Mouse (Mus musculus) intestine, postnatal 0 days (tissue): ENCODE measurements around the gene Nexn. TPM values are rescaled to one million over a fixed set of nuclear protein-coding genes. Genes with fewer than 3 reads are reported as not detected.
"Not testable (repeated sequence)": the region's sequence is repeated elsewhere in the genome, so short reads cannot be mapped to it uniquely, and the experiment has no call there.

Source experiments
- ATAC-seq: fragments of 200-750 bp; cut with Nextera tagmentation; 2 replicates; pipeline ENCODE4 v1.8.0; 2017; ENCODE audit warnings: mild to moderate bottlenecking, moderate TSS enrichment, moderate library complexity
- H3K27ac ChIP-seq: fragments of 300-500 bp; sonication (generic); 2 replicates; pipeline ENCODE4 v1.5.1; 2014; ENCODE audit warnings: mild to moderate bottlenecking, low read depth, low read length, moderate library complexity
- H3K27me3 ChIP-seq: fragments of 300-500 bp; sonication (generic); replicated peaks from 2 replicates; pipeline ENCODE4 v1.6.1; 2014; ENCODE audit warnings: low read length, mixed read lengths; ENCODE audit not compliant: control insufficient read depth, insufficient read depth
- H3K36me3 ChIP-seq: fragments of 300-500 bp; sonication (generic); 2 replicates; pipeline ENCODE4 v1.6.1; 2014; ENCODE audit warnings: mild to moderate bottlenecking, moderate library complexity; ENCODE audit not compliant: control insufficient read depth, insufficient read depth
- H3K4me1 ChIP-seq: fragments of 300-500 bp; sonication (generic); replicated peaks from 2 replicates; pipeline ENCODE4 v1.6.1; 2014; ENCODE audit warnings: antibody characterized with exemption, low read length, mixed read lengths; ENCODE audit not compliant: control insufficient read depth, insufficient read depth
- H3K4me2 ChIP-seq: fragments of 300-500 bp; sonication (generic); replicated peaks from 2 replicates; pipeline ENCODE4 v1.6.1; 2014; ENCODE audit warnings: low read depth, mild to moderate bottlenecking, moderate library complexity
- H3K4me3 ChIP-seq: fragments of 300-500 bp; sonication (generic); 2 replicates; pipeline ENCODE4 v1.5.1; 2014; ENCODE audit warnings: low read depth, low read length
- H3K9ac ChIP-seq: fragments of 300-500 bp; sonication (generic); 2 replicates; pipeline ENCODE4 v1.6.1; 2014; ENCODE audit warnings: mild to moderate bottlenecking, low read depth, low read length
- H3K9me3 ChIP-seq: fragments of 300-500 bp; sonication (generic); 2 replicates; pipeline ENCODE4 v1.6.1; 2016; ENCODE audit warnings: mixed run types; ENCODE audit not compliant: control insufficient read depth
- CTCF ChIP-seq: sonication (generic); IDR thresholded peaks from 2 replicates; pipeline ENCODE4 v1.5.1; 2016; ENCODE audit warnings: low read depth, mild to moderate bottlenecking, control low read depth, antibody characterized with exemption, moderate library complexity
- WGBS: fragments of 180-500 bp; shearing (Covaris S2); extraction: QIAGEN DNeasy Blood & Tissue Kit; methylation state at CpG from one replicate; pipeline ENCODE4 v1.1.7; 2014; 5-methylcytosine and 5-hydroxymethylcytosine counted together
- polyA plus RNA-seq: library from polyadenylated mRNA; unstranded; fragments of >200 nt; fragmentation: Nextera tagmentation; extraction: Ambion mirVana; gene quantifications from 2 replicates; pipeline ENCODE4 v1.2.1, GENCODE M21; 2015

The Nexn gene
- 30.0 and 30.3 TPM in 2 replicates for polyA plus RNA-seq

DNA sequence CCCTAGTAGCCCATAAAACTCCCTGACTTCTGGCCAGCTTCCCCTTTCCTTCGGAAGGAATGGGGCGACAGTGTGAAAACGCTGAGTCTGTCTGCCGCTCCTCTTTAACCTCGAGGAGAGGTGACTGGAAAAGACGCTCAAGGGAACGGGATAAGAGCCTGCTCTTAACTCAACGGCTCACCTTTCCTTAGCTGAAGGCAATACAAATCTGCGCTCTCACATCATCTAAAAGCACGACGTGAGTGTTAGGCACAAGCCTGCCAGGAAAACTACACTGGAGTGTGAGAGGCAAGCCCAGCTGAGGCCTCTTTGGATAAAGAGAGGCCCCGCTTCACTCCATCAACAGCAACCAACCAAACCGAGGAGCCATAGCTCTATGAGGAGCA is at the start of gene Nexn:
Gene Nexn (minus strand): TSS at position 315 of the 386 bp plus-strand sequence.
- H3K9ac ChIP-seq = peak within 1 kb of the TSS; percentile 68
- WGBS = 10% methylated on average over 13 of the region's 13 CpGs
- peaks cover 8% of the 10 kb centered on the region; the same call in 1 of the 2 replicates for H3K4me1 ChIP-seq
- H3K9me3 ChIP-seq = no peaks in the 10 kb centered on the region
- peak within 1 kb of the TSS; percentile 59 for H3K4me3 ChIP-seq
- peak within 1 kb of the TSS; percentile 99 for H3K4me2 ChIP-seq
- peak within 1 kb of the TSS; percentile 68 for H3K27ac ChIP-seq
- H3K36me3 ChIP-seq = no peaks in the 10 kb centered on the region
- TF ChIP-seq CTCF = no peak
- 0 out of 2 replicates have a peak, but pooled peaks cover 6% of the 10 kb centered on the region for H3K27me3 ChIP-seq
- ATAC-seq = no peak

DNA sequence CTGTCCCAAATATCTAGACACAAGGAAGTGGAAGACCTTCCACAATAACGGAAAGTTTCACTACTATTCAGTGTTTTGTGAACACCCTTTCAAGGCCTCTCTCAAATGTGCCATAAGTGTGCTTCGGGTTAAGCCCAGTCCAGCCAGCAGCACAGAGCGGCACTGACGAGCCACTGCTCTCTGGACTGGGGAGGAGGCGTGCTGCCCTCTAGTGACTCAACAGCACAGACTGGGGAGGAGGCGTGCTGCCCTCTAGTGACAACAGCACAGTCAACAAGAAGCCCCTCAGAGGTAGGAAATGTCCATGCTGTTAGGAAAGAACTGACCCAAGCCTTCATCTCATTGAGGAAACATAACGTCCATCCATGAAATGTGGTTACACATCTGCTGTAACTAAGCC is 49.5 kb upstream of the Nexn start:
- no peak overlapping the region for H3K9ac ChIP-seq
- H3K4me1 ChIP-seq = no peaks in the 10 kb centered on the region
- peaks cover 9% of the 10 kb centered on the region for H3K36me3 ChIP-seq
- peak; percentile 100 for TF ChIP-seq CTCF
- H3K27ac ChIP-seq = no peak overlapping the region
- peak; percentile 87 for ATAC-seq
- no peaks in the 10 kb centered on the region for H3K27me3 ChIP-seq
- H3K9me3 ChIP-seq = no peaks in the 10 kb centered on the region
- no peak overlapping the region for H3K4me2 ChIP-seq
- H3K4me3 ChIP-seq = no peak overlapping the region
- 12% methylated on average over 7 of the region's 7 CpGs for WGBS

DNA sequence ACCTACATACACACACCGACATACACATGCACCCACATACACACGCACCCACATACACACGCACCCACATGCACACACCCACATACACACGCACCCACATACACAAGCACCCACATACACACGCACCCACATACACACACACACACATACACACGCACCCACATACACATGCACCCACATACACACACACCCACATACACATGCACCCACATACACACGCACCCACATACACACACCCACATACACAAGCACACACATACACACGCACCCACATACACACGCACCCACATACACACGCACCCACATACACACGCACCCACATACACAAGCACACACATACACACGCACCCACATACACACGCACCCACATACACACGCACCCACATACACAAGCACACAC is 48.5 kb upstream of the Nexn start:
- H3K27me3 ChIP-seq, H3K4me3 ChIP-seq, H3K36me3 ChIP-seq, H3K4me1 ChIP-seq, H3K27ac ChIP-seq, ATAC-seq, H3K9me3 ChIP-seq, H3K4me2 ChIP-seq, H3K9ac ChIP-seq: not testable (repeated sequence)
- 79% methylated on average over 14 of the region's 14 CpGs for WGBS

DNA sequence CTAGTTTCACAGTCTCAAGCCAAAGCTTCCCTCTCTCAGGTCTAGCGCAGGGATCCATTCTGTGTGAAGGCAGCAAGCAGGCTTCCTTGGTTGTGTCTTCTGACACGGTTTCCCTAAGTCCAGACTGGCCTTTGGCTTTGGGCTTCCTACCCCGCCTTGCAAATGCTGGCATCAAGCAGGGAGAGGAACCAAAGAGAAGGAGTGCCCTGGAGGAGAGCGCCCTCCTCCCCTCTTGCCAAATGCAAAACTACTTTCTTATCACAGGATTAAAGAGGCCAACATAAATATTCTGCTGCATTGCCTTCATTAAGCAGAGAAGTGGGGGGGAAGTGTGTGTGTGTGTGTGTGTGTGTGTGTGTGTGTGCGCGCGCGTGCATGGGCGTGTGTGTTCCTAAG is 43.1 kb upstream of the Nexn start:
- Histone ChIP-seq H3K9ac (no peak overlapping the region), H3K27me3 (no peaks in the 10 kb centered on the region), H3K4me3 (no peak overlapping the region)

DNA sequence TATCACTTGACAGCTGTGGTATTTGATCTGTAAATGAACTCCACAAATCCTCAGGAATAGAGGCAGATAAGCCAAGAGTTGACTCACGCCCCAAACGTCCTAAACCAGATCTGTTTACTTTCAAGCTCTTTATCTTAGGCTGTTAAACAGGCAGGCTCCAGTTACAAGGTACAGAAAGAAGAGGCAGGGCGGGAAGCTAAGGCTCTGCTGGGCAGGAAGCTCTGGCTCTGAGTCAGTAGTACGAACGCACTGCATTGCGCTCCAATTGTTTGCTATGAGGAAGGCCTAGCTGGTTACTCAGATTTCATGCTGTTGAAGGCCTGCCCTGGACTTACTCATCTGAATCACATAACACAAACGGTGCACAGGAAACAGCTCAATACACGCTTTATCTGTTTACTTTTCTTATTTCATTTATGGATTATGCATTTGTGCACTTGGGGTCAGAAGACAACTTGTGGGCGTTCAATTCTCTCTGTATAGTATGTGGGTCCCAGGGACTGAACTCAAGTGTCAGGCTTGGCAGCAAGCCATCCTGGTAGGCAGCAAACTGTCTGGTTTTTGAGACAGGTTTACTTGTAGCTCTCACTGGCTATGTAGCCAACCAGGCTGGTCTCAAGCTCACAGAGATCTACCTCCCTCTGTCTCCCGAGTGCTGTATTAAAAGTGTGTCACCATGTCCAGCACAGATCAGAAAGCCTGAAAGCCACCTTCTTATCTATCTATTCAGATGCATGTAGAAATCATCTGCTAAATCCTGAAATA is 42.5 kb upstream of the Nexn start:
- H3K4me2 ChIP-seq = peak overlapping the region; percentile 24; the same call in 1 of the 2 replicates
- peak overlapping the region; percentile 68 for H3K27ac ChIP-seq
- H3K9me3 ChIP-seq = no peaks in the 10 kb centered on the region
- no peak overlapping the region for H3K9ac ChIP-seq
- H3K27me3 ChIP-seq = no peaks in the 10 kb centered on the region
- H3K4me1 ChIP-seq = peaks cover 9% of the 10 kb centered on the region; the same call in 1 of the 2 replicates
- peak; percentile 89 for ATAC-seq
- 13% methylated on average over 10 of the region's 10 CpGs for WGBS
- peaks cover 7% of the 10 kb centered on the region for H3K36me3 ChIP-seq
- no peak for TF ChIP-seq CTCF
- H3K4me3 ChIP-seq = no peak overlapping the region

More for the DNA sequence above, 43.1 kb upstream of the Nexn start:
- H3K9me3 ChIP-seq = no peaks in the 10 kb centered on the region
- H3K4me1 ChIP-seq = peaks cover 6% of the 10 kb centered on the region; the same call in 1 of the 2 replicates
- peak overlapping the region; percentile 68; the same call in 1 of the 2 replicates for H3K27ac ChIP-seq
- whole genome bisulfite sequencing = 51% methylated on average over 9 of the region's 9 CpGs
- no peak overlapping the region for H3K4me2 ChIP-seq
- no peak for ATAC-seq
- H3K36me3 ChIP-seq = peaks cover 7% of the 10 kb centered on the region
- TF ChIP-seq CTCF = no peak

DNA sequence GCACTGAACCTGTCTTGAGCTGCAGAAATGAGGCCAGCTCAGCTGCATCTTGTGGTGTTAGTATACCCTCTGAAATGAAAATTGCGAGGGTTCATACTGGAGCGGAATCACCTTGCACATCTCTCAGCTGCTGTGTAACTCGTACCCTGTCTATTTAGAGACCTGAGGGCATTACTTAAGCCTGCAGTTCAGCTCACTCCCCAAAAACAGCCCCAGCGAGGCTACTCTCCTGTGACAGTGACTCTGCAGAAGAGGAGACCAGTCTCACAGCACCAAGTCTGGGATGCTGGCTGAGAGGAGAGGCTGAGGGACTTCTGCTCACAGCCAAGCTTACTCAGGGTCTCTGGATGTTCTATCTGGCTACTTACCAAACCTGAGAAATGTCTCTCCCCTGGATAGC is 39.8 kb upstream of the Nexn start:
- 89% methylated on average over 4 of the region's 4 CpGs for WGBS
- no peak overlapping the region for H3K4me3 ChIP-seq
- H3K4me2 ChIP-seq = no peak overlapping the region
- H3K27ac ChIP-seq = no peak overlapping the region
- H3K27me3 ChIP-seq = no peaks in the 10 kb centered on the region
- ATAC-seq = no peak
- no peaks in the 10 kb centered on the region for H3K9me3 ChIP-seq
- H3K36me3 ChIP-seq = no peaks in the 10 kb centered on the region
- no peak overlapping the region for H3K9ac ChIP-seq
- no peak for TF ChIP-seq CTCF
- H3K4me1 ChIP-seq = peaks cover 9% of the 10 kb centered on the region; the same call in 1 of the 2 replicates
